Mouse (Mus musculus): Measurements from ENCODE around the gene Il17c.

The Il17c gene

DNA sequence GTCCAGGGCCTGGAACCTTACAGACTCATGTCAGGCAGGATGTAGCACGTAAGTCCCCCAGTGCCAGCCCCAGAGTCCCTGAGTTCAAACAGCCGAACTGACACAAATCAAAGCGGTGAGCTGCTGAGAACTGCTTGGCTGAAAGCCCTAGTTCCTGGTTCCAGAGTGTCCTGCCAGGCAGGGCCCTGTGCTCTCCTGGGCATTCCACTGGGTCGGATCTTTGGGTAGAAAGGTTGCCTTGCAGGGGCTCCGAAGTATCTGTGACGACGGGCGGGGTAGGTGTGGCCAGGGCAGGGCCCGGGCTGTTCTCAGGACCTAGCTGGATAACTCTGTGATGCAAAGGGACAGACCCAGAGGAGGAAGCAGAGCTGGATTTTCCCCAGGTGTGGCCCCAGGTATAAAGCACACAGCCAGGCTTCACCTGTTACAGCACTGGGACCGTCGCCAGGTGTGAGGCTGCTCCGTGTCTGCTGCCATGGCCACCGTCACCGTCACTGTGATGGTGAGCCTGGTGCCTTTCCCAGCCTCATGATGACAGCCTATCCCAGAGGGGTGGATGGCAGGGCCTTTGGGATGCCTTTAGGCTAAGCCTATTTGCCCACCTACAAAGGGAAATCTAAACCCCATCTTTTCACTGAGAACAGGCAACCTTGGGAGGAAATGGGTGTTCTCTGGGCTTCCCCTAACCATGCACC, at the start of gene Il17c:
TSS of gene Il17c (plus strand) at position 645 of the 695 bp plus-strand sequence.
- no peak for DNase-seq (ENCODE audit: low read depth, low spot score)

DNA sequence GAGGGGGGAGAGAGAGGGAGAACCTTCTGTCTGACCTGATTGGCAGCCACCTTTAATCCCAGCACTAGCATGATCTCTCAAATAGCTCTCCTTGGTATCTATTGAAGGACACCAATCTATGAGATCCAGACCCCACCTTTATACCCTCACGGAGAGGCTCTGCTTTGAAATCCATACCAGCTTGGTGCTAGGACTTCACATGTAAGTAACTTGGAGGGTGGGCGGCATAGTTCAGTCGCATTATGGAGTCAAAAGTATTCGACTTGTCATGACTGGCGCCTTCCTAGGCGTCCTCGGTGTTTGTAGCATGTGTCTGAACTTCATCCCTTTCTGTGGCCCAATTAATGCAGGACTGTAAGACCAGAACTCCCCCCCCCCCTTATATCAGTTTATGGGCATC, 46.5 kb upstream of the Il17c start:
- no peak for DNase-seq (ENCODE audit: low read depth, low spot score)

- peak; percentile 45 for DNase-seq (ENCODE audit: low read depth, low spot score)
Observed at GRCm38 (mm10) chr8:122375751-122376364, 46.0 kb upstream of the Il17c start.

DNA sequence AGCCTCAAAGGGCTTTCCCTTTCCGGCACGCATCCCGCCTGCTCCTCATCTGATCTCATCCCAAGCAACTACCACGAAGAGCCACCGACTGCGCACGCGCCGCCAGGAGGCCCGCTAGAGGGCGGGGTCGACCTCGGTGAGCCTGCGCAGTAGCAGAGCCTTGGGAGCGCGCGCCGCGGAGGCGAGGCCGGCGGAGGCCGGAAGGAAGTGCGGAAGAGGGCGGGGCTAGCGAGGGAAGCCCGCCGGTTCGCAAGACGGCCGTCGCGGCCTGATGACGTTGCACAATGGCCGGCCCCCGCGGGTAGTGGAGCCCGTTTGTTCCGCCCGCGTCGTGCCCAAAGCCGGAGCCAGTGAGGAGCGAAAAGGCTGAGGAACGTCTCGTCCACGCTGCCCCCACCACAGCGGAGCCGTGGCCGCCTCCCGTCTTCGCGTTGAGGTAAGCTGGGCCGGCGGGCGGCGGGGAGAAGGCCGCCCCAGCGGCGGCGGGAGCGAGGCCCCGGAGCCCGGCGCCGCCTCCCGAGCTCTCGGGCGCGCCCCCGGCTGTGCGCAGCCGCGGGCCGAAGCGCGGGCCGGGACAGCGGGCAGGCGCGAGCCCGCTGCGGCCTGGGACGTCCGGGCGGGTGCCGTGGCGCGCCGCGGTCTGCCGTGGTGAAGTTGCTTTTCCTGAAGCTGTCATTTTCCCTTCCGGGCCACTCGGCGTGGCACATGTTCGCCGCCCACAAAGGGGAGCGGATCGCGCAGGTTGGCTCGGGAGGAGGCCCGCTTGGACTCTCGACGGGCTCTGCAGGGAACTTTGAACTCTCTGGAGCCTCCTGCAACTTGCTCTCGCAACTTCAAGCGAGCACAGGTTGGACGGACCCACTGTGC, 45.2 kb upstream of the Il17c start, which contains the start of gene Zc3h18:
TSS of gene Zc3h18 (plus strand) at position 245 of the 867 bp plus-strand sequence.
- DNase-seq (ENCODE audit: low read depth, low spot score) = peak; percentile 98

DNA sequence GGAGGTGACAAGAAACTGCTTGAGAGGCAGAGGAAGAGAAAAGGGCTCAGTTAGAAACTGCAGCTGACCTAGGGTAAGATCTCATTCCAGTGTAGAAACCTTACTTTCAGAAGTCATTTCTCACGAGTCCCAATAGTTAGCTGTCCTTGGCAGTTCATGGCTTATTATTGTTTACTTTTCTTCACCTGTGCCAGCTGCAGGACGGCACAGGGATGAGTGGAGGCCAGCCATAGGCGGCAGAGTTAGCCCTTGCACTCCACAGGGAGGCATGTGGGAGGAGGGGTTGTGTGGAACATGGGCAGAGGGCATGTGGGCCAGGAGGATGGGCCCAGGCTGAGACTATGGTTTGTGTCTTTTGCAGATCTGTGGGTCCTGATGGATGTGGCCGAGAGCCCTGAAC, 38.8 kb upstream of the Il17c start:
- DNase-seq (ENCODE audit: low read depth, low spot score) = no peak

DNA sequence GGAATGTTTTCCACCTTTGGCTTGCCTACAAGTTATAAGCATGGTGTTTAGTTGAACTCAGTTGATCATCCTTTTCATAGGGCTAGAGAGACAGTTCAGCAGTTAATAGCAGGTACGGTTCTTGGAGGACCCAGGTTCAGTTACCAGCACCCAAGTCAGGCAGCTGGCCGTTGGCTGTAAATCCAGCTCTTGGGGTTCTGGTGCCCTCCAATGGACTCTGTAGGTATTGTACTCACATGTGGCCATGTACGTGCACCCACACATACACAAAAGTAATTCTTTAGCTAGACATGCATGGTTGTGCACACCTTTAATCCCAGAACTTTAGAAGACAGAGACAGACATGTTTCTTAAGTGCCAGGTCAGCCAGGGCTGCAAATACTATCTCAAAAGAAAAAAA, 32.5 kb upstream of the Il17c start:
- peak; percentile 25 for DNase-seq (ENCODE audit: low read depth, low spot score)

DNA sequence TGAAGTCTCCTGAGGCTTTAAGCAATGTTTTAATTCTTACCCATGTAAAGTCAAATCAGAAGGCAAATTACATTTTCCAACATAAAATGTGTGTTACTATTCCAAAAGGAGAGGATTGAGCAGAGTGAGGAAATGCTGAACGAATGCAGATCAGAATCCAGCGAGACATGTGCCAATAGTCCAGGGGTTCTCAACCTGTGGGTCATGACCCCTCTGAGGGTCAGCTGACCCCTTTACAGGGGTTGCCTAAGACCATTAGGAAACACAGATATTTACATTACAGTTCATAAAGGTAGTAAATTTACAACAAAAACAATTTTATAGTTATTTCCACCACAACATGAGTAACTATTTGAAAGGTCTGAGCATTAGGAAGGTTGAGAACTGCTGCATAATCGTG, 31.1 kb upstream of the Il17c start:
- no peak for DNase-seq (ENCODE audit: low read depth, low spot score)

DNA sequence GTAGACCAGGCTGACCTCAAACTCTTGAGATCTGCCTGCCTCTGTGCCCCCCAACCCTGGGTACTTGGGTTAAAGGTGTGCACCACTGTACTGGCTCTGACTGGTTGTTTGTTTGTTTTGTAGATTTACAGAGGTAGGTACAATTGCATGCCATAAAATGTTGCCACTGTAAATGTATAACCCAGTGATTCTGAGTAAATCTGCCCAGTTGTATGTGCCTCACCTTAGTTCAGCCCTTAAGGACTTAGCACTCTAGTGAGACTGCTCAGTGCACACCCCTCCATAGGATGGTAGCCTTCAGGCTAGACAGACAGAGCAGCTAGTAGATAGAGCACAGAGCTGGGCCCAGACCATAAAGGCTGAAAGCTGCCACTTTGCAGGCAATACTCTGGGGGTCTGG, 28.1 kb upstream of the Il17c start:
- no peak for DNase-seq (ENCODE audit: low read depth, low spot score)

DNA sequence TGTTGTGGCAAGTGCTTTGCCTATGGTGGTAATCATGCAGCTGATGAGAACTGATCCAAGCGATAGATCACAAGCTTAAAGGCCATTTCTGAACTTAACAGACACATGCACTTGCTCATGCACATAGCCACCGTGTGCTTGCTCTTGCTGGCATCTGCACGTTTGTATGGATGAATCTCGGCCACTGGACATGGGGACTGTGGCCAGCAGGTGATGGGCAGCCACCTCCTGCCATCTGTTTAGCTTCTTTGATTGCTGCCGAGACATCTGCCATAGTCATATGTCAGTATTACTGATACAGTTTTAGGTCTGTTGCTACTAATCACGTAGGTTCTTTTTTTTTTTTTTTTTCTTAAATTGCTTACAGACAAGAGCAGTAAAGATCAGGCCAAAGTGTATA, 26.5 kb upstream of the Il17c start:
- no peak for DNase-seq (ENCODE audit: low read depth, low spot score)

GRCm38 (mm10) chr8:122398186-122398585, 23.6 kb upstream of the Il17c start:
- DNase-seq (ENCODE audit: low read depth, low spot score) = no peak

DNA sequence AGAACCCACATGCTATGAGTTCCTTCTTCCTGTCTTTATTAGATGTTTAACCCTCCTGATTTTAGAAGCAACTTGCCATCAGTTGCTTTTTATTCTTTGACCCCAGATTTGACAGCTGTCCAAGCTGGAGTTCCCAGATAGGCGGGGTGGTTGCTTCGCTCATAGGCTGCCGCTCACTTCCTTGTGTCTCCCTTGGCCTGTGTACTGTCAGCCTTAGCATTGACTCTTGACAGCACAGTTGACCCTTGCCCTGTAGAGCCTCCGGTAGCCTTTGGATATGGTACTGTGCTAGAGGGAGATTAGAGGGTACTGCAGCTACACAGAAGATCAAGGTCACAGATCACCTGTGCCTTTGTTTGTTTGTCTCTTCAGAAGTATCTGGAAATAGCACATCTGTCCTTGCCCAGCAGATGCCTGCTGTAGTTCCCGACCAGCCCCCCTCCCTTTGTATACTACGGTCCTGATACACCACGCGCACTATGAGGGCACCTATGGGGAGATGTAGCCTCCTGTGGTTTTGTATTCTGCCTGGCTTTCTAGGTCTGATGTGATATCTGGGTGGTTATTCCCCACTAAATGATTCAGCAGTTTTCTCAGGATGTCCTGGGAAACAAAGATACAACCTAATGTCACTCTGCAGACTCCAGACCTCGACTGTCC, 16.5 kb upstream of the Il17c start:
- no peak for DNase-seq (ENCODE audit: low read depth, low spot score)

DNA sequence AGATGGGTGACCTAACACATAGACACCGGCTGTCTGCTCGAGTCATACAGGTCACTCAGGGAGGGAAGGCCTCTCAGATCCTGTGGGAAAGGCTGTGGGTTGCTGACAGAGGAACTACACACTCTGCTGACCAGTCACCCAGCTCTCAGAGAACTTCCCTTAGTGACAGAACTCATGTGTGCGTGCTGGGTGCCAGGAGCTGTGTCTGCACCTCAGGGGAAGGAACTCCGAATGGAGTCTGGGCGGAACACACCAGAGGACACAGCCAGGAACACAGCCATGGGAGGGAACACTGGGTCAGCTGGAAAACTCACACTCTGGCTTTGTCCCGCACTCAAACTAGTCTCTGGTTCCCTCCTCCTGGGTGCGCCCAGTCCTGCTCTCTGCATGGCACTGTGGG, 14.1 kb upstream of the Il17c start:
- DNase-seq (ENCODE audit: low read depth, low spot score) = no peak

GRCm38 (mm10) chr8:122414311-122414710, 7.5 kb upstream of the Il17c start:
- DNase-seq (ENCODE audit: low read depth, low spot score) = no peak

DNA sequence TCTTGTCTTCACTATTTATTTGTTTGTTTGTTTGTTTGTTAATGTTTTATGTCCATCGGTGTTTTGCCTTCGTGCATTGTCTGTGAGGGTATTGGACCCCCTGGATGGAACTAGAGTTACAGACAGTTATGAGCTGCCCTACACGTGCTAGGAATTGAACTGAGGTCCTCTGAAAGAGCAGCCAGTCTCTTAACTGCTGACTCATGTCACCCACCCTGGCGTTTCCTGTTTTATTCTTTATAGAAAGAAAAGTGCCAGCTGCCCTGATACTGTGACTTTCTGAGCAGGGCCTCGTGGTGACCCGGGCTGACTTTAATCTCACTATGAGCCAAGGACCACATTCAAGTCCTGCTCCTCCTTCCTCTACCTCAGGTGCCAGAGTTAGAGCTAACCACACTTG, 6.3 kb upstream of the Il17c start:
- DNase-seq (ENCODE audit: low read depth, low spot score) = peak; percentile 31

DNA sequence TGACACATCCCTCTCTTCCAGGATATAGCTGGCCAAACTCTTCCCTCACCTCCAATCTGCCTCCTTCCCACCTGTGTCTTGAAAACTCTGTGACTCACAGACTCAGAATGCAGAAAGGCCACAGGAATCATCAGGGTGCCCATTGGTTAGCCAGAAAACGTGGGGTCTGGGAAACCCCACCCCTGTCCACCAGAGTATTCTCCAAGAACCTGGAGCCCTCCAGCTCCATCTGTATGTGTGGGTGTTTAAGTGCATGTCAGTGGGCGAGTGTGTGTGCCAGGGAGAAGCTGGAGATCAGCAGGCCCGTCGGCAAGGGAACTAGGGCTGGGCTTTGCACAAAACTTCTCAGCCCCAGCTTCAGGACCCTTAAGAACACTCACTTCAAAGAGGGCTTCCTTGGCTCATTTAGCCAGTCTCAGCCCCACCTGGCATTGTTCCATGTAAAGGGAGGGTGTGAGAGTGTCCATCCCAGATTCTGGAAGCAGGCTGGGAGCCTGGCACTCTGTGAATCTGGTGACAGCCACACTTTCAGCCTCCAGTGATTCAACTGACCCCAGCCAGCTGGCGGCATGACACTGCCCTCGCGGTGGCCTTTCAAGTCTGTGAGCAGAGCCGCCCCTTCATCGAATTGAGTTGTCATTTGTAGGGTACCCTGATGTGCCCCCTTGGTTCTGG, 1.8 kb upstream of the Il17c start:
- no peak for DNase-seq (ENCODE audit: low read depth, low spot score)

DNA sequence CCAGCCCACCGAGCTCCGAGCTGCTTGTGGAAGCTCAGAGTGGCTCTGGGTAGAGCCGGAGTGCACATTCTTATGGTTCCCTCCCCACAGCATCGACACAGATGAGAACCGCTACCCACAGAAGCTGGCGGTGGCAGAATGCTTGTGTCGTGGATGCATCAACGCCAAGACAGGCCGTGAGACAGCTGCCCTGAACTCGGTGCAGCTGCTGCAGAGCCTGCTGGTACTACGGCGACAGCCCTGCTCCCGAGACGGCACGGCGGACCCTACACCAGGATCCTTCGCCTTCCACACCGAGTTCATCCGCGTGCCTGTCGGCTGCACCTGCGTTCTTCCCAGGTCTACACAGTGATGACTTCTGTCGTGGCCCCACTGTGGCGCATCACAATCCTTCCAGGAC, 1.4 kb downstream of the Il17c start:
- no peak for DNase-seq (ENCODE audit: low read depth, low spot score)

- no peak for DNase-seq (ENCODE audit: low read depth, low spot score)
Observed at GRCm38 (mm10) chr8:122423659-122424058, 1.8 kb downstream of the Il17c start.

- no peak for DNase-seq (ENCODE audit: low read depth, low spot score)
Observed at GRCm38 (mm10) chr8:122426145-122426544, 4.3 kb downstream of the Il17c start.

- DNase-seq (ENCODE audit: low read depth, low spot score) = no peak
Observed at GRCm38 (mm10) chr8:122427607-122428006, 5.8 kb downstream of the Il17c start.

GRCm38 (mm10) chr8:122428163-122428562, 6.3 kb downstream of the Il17c start:
- DNase-seq (ENCODE audit: low read depth, low spot score) = no peak

GRCm38 (mm10) chr8:122430058-122430636, 8.3 kb downstream of the Il17c start:
- DNase-seq (ENCODE audit: low read depth, low spot score) = peak; percentile 80

All from A20 (cell line).